ENCODE assay signal across 15 mouse cellular contexts in the genomic region with DNA sequence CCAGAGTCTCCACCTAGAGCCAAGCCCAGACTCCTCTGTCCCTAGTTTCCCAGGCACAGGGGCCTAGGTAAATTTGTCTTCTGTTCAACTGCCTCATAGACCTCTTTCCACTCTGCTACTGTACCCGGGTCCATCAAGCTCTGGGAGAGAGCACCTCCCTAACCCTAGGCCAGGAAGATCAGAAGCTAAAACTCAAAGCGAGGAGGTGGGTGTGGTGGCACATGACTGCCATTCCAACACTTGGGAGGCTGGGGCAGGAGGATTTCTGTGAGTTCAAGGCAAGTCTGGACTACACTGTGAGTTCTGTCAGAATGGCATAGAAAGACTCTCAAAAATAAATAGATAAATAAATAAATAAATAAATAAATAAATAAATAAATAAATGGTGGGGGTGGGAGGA.
"Had no signal": no experiment of that assay in that cellular context is flagged by ENCODE, and none has a peak within 500 bp of the region (broad histone marks: within the 10 kb centered on the region; RNA-seq: fewer than 3 reads in every experiment).

No protein-coding gene starts in this region.

- H3K4me1 ChIP-seq: midbrain, embryonic 10.5 days; midbrain, embryonic 12.5 days; midbrain, embryonic 15.5 days; neural tube, embryonic 12.5 days had no signal

- H3K36me3 ChIP-seq: midbrain, embryonic 10.5 days; midbrain, embryonic 12.5 days; midbrain, embryonic 15.5 days; neural tube, embryonic 12.5 days had no signal

- H3K9me3 ChIP-seq: midbrain, embryonic 15.5 days had no signal

- DNase-seq: lung, adult 18-20 months; lung, embryonic 14.5 days; lung, postnatal 10 days; lung, postnatal 4 days; right cerebral cortex, adult 18-20 months; right cerebral cortex, postnatal 25 days; right cerebral cortex, postnatal 4 days; spleen, adult 18-20 months; thymus, adult 18-20 months; thymus, postnatal 14 days; thymus, postnatal 36 days had no signal

- H3K27me3 ChIP-seq: midbrain, embryonic 12.5 days; midbrain, embryonic 15.5 days; neural tube, embryonic 12.5 days had no signal

- ATAC-seq: midbrain, embryonic 15.5 days had no signal

- H3K27ac ChIP-seq: midbrain, embryonic 10.5 days; midbrain, embryonic 12.5 days; midbrain, embryonic 15.5 days; neural tube, embryonic 12.5 days had no signal

- H3K4me3 ChIP-seq: midbrain, embryonic 10.5 days; midbrain, embryonic 12.5 days; midbrain, embryonic 15.5 days; neural tube, embryonic 12.5 days had no signal

- H3K4me2 ChIP-seq: lung, embryonic 14.5 days; midbrain, embryonic 12.5 days; midbrain, embryonic 15.5 days; neural tube, embryonic 12.5 days had no signal

- H3K9ac ChIP-seq: lung, embryonic 14.5 days; midbrain, embryonic 12.5 days; midbrain, embryonic 15.5 days; neural tube, embryonic 12.5 days had no signal
